Mouse (Mus musculus) small intestine, adult 2 months (tissue): ENCODE data around the gene H13. TPM values are rescaled to one million over a fixed set of nuclear protein-coding genes. Genes with fewer than 3 reads are reported as not detected.

ENCODE experiments used
- H3K27ac ChIP-seq: fragments of 200-500 bp; 2 replicates; pipeline ENCODE4 v1.5.1; 2012; ENCODE audit warnings: low read depth, low read length, control low read depth, inconsistent platforms; ENCODE audit not compliant: insufficient read depth
- H3K27me3 ChIP-seq: fragments of 200-500 bp; 2 replicates; pipeline ENCODE4 v1.6.1; 2012; ENCODE audit warnings: mild to moderate bottlenecking, moderate library complexity, low read length, inconsistent platforms; ENCODE audit not compliant: control insufficient read depth, insufficient read depth
- H3K36me3 ChIP-seq: fragments of 200-500 bp; 2 replicates; pipeline ENCODE4 v1.6.1; 2012; ENCODE audit warnings: mild to moderate bottlenecking, low read length, control low read depth, inconsistent platforms; ENCODE audit not compliant: control insufficient read depth, insufficient read depth
- H3K4me1 ChIP-seq: fragments of 200-500 bp; 2 replicates; pipeline ENCODE4 v1.6.1; 2012; ENCODE audit warnings: low read length, inconsistent platforms, mixed read lengths; ENCODE audit not compliant: control insufficient read depth, insufficient read depth, insufficient read length
- H3K4me3 ChIP-seq: fragments of 200-500 bp; 2 replicates; pipeline ENCODE4 v1.5.1; 2012; ENCODE audit warnings: low read depth, mild to moderate bottlenecking, control low read depth, inconsistent platforms, low read length, moderate library complexity
- CTCF ChIP-seq: fragments of 200-500 bp; IDR thresholded peaks from 2 replicates; pipeline ENCODE4 v1.5.1; 2012; ENCODE audit warnings: low read depth, mild to moderate bottlenecking, control low read depth, inconsistent platforms, low read length, moderate library complexity, mixed read lengths; ENCODE audit not compliant: insufficient replicate concordance, insufficient read length; ENCODE audit errors: extremely low read depth
- POLR2A ChIP-seq: fragments of 200-500 bp; IDR thresholded peaks from 2 replicates; pipeline ENCODE4 v1.6.1; 2012; ENCODE audit warnings: low read depth, mild to moderate bottlenecking, control low read depth, inconsistent platforms, low read length, moderate library complexity
- WGBS: fragments of 180-500 bp; shearing (Covaris S2); methylation state at CpG from one replicate; pipeline ENCODE4 v1.1.7; 2018; 5-methylcytosine and 5-hydroxymethylcytosine counted together
- polyA plus RNA-seq: library from polyadenylated mRNA; depleted of rRNA; stranded (reverse); fragments of >200 nt; gene quantifications from 2 replicates; pipeline ENCODE4 v1.2.3, GENCODE M21; 2012; rRNA removed

H13 gene
- polyA plus RNA-seq = 152 and 199 TPM in 2 replicates

DNA sequence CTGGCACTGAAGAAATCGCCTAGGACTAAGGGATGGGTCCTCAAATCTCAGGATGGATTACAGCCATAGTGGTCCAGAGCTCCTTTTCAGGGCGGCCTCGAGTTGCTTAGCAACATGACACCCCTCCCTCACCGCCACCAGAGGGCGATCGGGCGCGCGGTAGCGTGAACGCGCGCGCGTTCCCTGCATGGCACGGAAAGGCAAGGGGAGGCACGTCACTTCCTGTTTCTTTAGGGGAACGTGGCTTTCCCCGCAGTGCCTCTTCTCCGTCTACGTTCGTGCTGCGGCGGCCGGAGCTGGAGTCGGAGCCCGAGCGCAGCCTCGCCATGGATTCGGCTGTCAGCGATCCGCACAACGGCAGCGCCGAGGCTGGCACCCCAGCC is at the start of gene H13:
TSS of gene H13 (plus strand) at position 206 of the 383 bp plus-strand sequence.
- under 1% methylated on average over 35 of the region's 35 CpGs for WGBS
- Histone ChIP-seq H3K27ac (peak within 1 kb of the TSS; percentile 60), H3K4me1 (peaks cover 17% of the 10 kb centered on the region; the same call in 1 of the 2 replicates), H3K4me3 (peak within 1 kb of the TSS; percentile 86), H3K27me3 (no peaks in the 10 kb centered on the region), H3K36me3 (no peaks in the 10 kb centered on the region; the same call in 1 of the 2 replicates)
- peak; percentile 98 for TF ChIP-seq CTCF
- TF ChIP-seq POLR2A = peak; percentile 91; the same call in 1 of the 2 replicates

DNA sequence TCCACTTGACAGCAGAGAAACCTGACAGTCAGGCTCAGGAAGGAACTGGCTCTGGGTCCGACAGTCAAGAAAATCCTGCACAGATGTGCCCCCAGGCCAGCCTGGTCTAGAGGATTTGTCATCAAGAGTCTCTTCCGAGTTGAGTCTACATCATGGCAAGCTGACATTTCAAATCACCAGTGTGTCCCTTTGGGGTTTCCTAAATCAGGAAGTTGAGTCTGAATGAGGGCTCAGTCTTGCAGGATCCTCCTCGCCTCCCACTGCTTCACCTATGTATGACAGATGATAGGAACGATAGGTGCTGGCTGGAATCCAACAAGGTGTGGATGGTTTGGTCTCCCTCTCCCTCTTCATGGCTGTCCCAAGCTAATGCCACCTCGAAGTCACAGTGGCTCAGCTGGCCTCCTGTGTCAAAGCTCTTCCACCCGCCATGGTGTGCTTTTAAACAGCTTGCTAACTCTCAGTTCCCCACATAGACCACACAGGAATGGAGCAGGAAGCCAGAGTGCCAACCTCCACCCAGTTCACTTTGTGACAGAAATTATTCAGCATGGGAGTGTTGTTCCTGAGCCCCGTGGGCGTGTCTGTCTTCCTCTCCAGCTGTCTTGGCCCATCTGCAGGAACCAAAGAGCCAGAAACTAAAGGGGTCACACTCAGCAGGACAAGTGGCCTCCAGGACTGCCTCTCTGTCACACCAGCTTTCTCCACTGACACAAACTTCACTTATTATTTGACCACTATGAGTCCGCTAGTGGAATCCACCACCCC is 48.7 kb upstream of the H13 start:
- no peaks in the 10 kb centered on the region for H3K27me3 ChIP-seq
- H3K4me3 ChIP-seq = no peak overlapping the region
- no peak overlapping the region for H3K27ac ChIP-seq
- 40% methylated on average over 9 of the region's 9 CpGs for WGBS
- TF ChIP-seq POLR2A (no peak), CTCF (no peak)
- no peaks in the 10 kb centered on the region for H3K36me3 ChIP-seq
- H3K4me1 ChIP-seq = no peaks in the 10 kb centered on the region

DNA sequence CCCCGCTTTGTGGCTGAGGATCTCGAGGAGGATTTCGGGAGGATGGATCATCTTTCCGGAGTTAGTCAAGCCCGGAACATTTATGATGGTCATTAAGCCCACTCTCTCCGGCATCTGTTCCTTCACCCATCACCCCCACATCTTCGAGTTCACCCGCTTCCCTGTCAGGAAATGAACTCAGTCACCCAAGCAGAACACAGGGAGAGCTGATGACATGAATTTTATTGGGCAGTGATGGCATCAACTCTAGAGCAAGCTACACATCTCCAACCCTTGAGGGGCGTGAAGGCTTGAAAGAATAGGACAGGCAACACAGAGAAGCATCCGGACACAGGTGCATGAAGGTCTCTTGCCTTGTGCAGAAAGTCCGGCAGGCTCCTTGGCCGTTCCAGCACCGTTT is 47.1 kb upstream of the H13 start:
- Histone ChIP-seq H3K4me3 (no peak overlapping the region), H3K36me3 (no peaks in the 10 kb centered on the region), H3K27ac (no peak overlapping the region), H3K27me3 (peaks cover 9% of the 10 kb centered on the region), H3K4me1 (no peaks in the 10 kb centered on the region; the same call in 1 of the 2 replicates)
- TF ChIP-seq CTCF (no peak), POLR2A (no peak)
- 81% methylated on average over 13 of the region's 13 CpGs for WGBS

DNA sequence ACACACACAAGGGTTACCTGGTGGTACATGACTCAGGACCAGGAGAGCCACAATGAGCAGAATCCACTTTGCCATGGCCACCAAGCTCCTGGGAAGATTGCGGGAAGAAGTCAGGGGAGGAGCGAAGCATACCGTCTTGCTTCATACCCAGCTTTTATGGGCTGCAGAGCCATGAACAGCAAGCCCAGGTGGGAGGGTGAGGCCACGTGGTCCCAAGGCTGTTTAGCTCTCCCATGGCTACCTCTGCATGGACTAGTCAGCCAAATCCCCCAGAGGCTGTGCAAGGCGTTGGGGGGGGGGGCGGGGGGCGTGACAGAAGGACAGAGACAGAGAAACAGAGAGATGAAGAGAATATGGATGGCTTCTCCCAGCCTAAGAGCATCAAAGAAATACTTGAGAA is 46.3 kb upstream of the H13 start, which contains the start of gene Defb25:
TSS of gene Defb25 (minus strand) at position 101 of the 400 bp plus-strand sequence.
- H3K27ac ChIP-seq = no peak within 1 kb of the TSS
- WGBS = 73% methylated on average over 7 of the region's 7 CpGs

DNA sequence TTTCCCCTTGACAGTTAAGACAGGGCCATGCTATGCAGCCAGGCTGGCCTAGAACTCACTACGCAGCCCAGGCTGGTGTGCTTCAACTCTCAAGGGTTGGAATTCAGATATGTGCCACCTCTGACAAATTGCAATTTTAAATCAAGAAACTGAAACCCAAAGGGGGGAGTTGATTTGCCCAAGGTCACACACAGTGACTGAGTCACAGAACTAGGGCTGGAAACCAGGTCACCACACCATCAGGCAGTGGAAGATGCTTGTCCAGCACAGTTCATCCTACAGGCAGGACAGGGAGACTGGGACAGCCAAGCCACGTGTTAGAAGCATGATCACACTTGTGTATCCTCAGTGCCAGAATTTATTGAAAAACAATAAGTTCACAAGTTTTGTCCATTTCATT is 44.7 kb upstream of the H13 start:
- WGBS = 86% methylated on average over 2 of the region's 2 CpGs
- H3K4me3 ChIP-seq = no peak overlapping the region
- H3K4me1 ChIP-seq = no peaks in the 10 kb centered on the region; the same call in 1 of the 2 replicates
- no peak overlapping the region for H3K27ac ChIP-seq
- H3K36me3 ChIP-seq = no peaks in the 10 kb centered on the region
- peaks cover 20% of the 10 kb centered on the region for H3K27me3 ChIP-seq
- TF ChIP-seq CTCF (no peak), POLR2A (no peak)

More for the DNA sequence above, 46.3 kb upstream of the H13 start, which contains the start of gene Defb25:
- Histone ChIP-seq H3K36me3 (no peaks in the 10 kb centered on the region), H3K4me1 (no peaks in the 10 kb centered on the region; the same call in 1 of the 2 replicates), H3K4me3 (no peak within 1 kb of the TSS), H3K27me3 (peaks cover 17% of the 10 kb centered on the region)
- TF ChIP-seq POLR2A = no peak
- no peak for TF ChIP-seq CTCF

DNA sequence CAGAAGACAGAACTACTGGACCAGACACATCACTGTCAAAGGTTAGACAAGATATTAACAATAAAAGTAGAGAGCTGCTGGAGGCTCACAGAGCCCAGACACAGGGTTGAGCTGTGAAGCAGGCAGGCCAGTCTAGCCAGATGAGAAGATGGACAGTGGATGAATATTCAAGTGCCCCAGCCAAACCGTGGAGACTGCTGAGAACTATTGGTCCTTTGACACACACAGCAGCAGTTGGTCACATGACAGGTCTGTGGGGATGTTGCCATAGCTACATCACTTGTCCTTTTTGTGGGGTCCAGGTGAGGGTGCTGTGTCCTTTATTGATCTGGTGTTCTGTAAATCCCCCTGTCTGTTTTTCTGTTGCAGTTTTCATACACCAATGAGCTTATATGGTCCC is 44.0 kb upstream of the H13 start:
- H3K4me3 ChIP-seq = no peak overlapping the region
- 11% methylated on average over 1 of the region's 1 CpGs for WGBS
- no peak for TF ChIP-seq CTCF
- TF ChIP-seq POLR2A = no peak

DNA sequence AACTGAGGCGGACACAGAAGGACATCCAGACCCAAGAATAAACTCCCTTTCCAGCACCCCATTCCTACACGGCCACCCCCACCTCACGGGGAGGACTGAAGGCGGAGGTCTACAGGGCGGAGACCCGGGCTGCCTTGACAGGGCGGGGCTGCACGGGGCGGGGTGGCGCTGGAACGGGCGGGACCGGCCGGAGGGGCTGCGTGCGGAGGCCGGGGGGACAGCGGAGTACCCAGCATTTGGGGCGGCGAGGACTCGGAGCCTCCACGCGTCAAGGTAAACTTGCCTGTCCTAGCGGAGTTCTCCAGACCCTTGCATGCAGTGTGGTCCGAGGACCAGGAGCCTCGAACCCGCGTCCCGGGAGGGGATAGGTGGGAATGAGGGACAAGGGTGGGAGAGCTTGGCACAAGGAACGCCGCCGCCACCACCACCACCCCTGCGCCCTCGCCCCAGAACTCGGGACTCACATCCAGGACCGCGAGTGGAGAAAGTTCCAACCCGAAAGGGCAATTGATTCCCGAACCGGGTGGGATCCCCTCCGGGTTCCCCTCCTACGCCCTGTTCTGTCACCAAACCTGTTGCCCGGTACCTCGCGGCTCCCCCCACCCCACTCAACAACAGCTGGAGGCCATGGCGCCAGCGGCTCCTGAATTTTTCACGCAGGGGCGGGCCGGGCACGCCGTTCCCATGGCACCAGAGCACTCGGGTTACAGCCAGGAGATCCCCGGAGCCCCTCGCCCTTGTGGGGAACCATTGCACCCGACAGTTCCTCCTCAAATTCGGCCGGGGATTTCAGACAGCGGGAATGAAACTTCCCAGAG is 42.3 kb upstream of the H13 start, which contains the start of gene Rem1:
TSS of gene Rem1 (plus strand) at position 178 of the 818 bp plus-strand sequence.
- Histone ChIP-seq H3K4me3 (peak within 1 kb of the TSS; percentile 63), H3K4me1 (no peaks in the 10 kb centered on the region; the same call in 1 of the 2 replicates), H3K27me3 (peaks cover 20% of the 10 kb centered on the region), H3K27ac (peak within 1 kb of the TSS; percentile 74), H3K36me3 (no peaks in the 10 kb centered on the region)
- WGBS = 3% methylated on average over 59 of the region's 59 CpGs
- TF ChIP-seq POLR2A (no peak), CTCF (no peak)

More for the DNA sequence above, 44.0 kb upstream of the H13 start:
- Histone ChIP-seq H3K36me3 (no peaks in the 10 kb centered on the region), H3K27ac (no peak overlapping the region), H3K27me3 (peaks cover 20% of the 10 kb centered on the region), H3K4me1 (no peaks in the 10 kb centered on the region; the same call in 1 of the 2 replicates)
